Mouse (Mus musculus) frontal cortex, postnatal 10 days (tissue): Measurements from ENCODE around the gene Rpp30.

Source experiments
- DNase-seq, 2 experiments: peaks; one replicate each; pipeline ENCODE4 v3.0.0; 2022; ENCODE audit warnings: low spot score in 2 of 2, mixed read lengths in 1 of 2

The Rpp30 gene

GRCm38 (mm10) chr19:36083262-36084225, at the start of gene Rpp30:
Rpp30 (plus strand) TSS chr19:36083716.
- peak; percentile 74 to 86 for DNase-seq

- DNase-seq = no peak
These were observed 37.5 kb upstream of the Rpp30 start for GRCm38 (mm10) chr19:36046046-36046445.

GRCm38 (mm10) chr19:36056502-36057221, 26.9 kb upstream of the Rpp30 start:
- DNase-seq = peak in 1 of 2 experiments; percentile 25

GRCm38 (mm10) chr19:36057231-36057811, 26.2 kb upstream of the Rpp30 start, which contains the start of gene Htr7:
Htr7 (minus strand) TSS chr19:36057507.
- DNase-seq = peak; percentile 11

GRCm38 (mm10) chr19:36062801-36063529, 20.6 kb upstream of the Rpp30 start:
- DNase-seq = no peak

- DNase-seq = peak in 1 of 2 experiments; percentile 20
These were observed 782 bp upstream of the Rpp30 start for GRCm38 (mm10) chr19:36082606-36083261.

- no peak for DNase-seq
These were observed 7.3 kb downstream of the Rpp30 start for GRCm38 (mm10) chr19:36090781-36091180.

GRCm38 (mm10) chr19:36097194-36097593, 13.7 kb downstream of the Rpp30 start:
- DNase-seq = no peak

- DNase-seq = no peak
These were observed 14.7 kb downstream of the Rpp30 start for GRCm38 (mm10) chr19:36098265-36098664.

- DNase-seq = no peak
These were observed 15.4 kb downstream of the Rpp30 start for GRCm38 (mm10) chr19:36098916-36099315.

GRCm38 (mm10) chr19:36103909-36104308, 20.4 kb downstream of the Rpp30 start:
- no peak for DNase-seq

GRCm38 (mm10) chr19:36109318-36109944, 25.9 kb downstream of the Rpp30 start:
- DNase-seq = no peak

- DNase-seq = no peak
These were observed 26.9 kb downstream of the Rpp30 start for GRCm38 (mm10) chr19:36110465-36110864.

- no peak for DNase-seq
These were observed 27.8 kb downstream of the Rpp30 start for GRCm38 (mm10) chr19:36111054-36111895.

- peak in 1 of 2 experiments; percentile 16 for DNase-seq
These were observed 28.5 kb downstream of the Rpp30 start for GRCm38 (mm10) chr19:36112007-36112406.

GRCm38 (mm10) chr19:36116185-36116584, 32.7 kb downstream of the Rpp30 start:
- no peak for DNase-seq

GRCm38 (mm10) chr19:36119219-36119618, 35.7 kb downstream of the Rpp30 start:
- no peak for DNase-seq

- DNase-seq = no peak
These were observed 36.4 kb downstream of the Rpp30 start, which contains the start of gene Ankrd1 for GRCm38 (mm10) chr19:36119783-36120471. Ankrd1 (minus strand) TSS chr19:36120099.

- no peak for DNase-seq
These were observed 40.7 kb downstream of the Rpp30 start for GRCm38 (mm10) chr19:36124203-36124602.
